Mouse (Mus musculus): ENCODE measurements at regions not wholly inside any gene's neighbourhood (a gene's known extent, or its start where the extent isn't known, plus 50 kb on each side); places are given as distances from the start of the nearest gene placed in this dataset.

GRCm38 (mm10) chr11:45275170-45275569, 576.7 kb upstream of the Clint1 start:
- no peak overlapping the region for H3K27ac ChIP-seq (ENCODE audit: insufficient read depth, low read depth, low read length, poor library complexity, severe bottlenecking)
- no peak for DNase-seq (ENCODE audit: low read depth, low spot score)
- H3K9ac ChIP-seq (ENCODE audit: insufficient read depth, low read depth, low read length, poor library complexity, severe bottlenecking): no peak overlapping the region
- H3K9me3 ChIP-seq (ENCODE audit: control insufficient read depth, insufficient read depth, low read depth, low read length): no peaks in the 10 kb centered on the region
- no peaks in the 10 kb centered on the region for H3K4me1 ChIP-seq (ENCODE audit: control insufficient read depth in 2 of 2, insufficient read depth in 2 of 2, low read length in 2 of 2, poor library complexity in 1 of 2)
- no peak overlapping the region for H3K4me3 ChIP-seq (ENCODE audit: insufficient read depth in 1 of 2, low read depth in 1 of 2, low read length in 2 of 2, poor library complexity in 1 of 2, severe bottlenecking in 1 of 2)
- in situ Hi-C loops (cut with MboI; ENCODE audit: low sequenced_read_pairs in 2 of 2, unreplicated experiment in 2 of 2): no loop called here
- TF ChIP-seq HCFC1 (IDR thresholded peaks at IDR 0.05; ENCODE audit: borderline replicate concordance, insufficient read depth, low read length) (no peak), ZC3H11A (IDR thresholded peaks at IDR 0.05; ENCODE audit: borderline replicate concordance, low read depth, low read length) (no peak), MAFK (IDR thresholded peaks at IDR 0.05; ENCODE audit: insufficient read depth, low read depth, low read length) (no peak)
- H3K36me3 ChIP-seq (ENCODE audit: control insufficient read depth, insufficient read depth, low read length, poor library complexity, severe bottlenecking): no peaks in the 10 kb centered on the region

- Histone ChIP-seq H3K9me3 (ENCODE audit: control insufficient read depth, insufficient read depth, low read depth, low read length) (no peaks in the 10 kb centered on the region), H3K27ac (ENCODE audit: insufficient read depth, low read depth, low read length, poor library complexity, severe bottlenecking) (no peak overlapping the region), H3K9ac (ENCODE audit: insufficient read depth, low read depth, low read length, poor library complexity, severe bottlenecking) (no peak overlapping the region), H3K4me3 (ENCODE audit: insufficient read depth in 1 of 2, low read depth in 1 of 2, low read length in 2 of 2, poor library complexity in 1 of 2, severe bottlenecking in 1 of 2) (no peak overlapping the region), H3K36me3 (ENCODE audit: control insufficient read depth, insufficient read depth, low read length, poor library complexity, severe bottlenecking) (no peaks in the 10 kb centered on the region), H3K4me1 (ENCODE audit: control insufficient read depth in 2 of 2, insufficient read depth in 2 of 2, low read length in 2 of 2, poor library complexity in 1 of 2) (no peaks in the 10 kb centered on the region)
- no peak for DNase-seq (ENCODE audit: low read depth, low spot score)
- TF ChIP-seq HCFC1 (IDR thresholded peaks at IDR 0.05; ENCODE audit: borderline replicate concordance, insufficient read depth, low read length) (no peak), MAFK (IDR thresholded peaks at IDR 0.05; ENCODE audit: insufficient read depth, low read depth, low read length) (no peak), ZNF384 (IDR thresholded peaks at IDR 0.05; ENCODE audit: low read depth, low read length) (no peak), CHD2 (IDR thresholded peaks at IDR 0.05; ENCODE audit: low read depth, low read length) (no peak), ZC3H11A (IDR thresholded peaks at IDR 0.05; ENCODE audit: borderline replicate concordance, low read depth, low read length) (no peak)
- in situ Hi-C loops (cut with MboI; ENCODE audit: low sequenced_read_pairs in 2 of 2, unreplicated experiment in 2 of 2): no loop called here
Measured at GRCm38 (mm10) chr11:45296772-45297171, 555.1 kb upstream of the Clint1 start.

- no peaks in the 10 kb centered on the region for H3K4me1 ChIP-seq (ENCODE audit: control insufficient read depth in 2 of 2, insufficient read depth in 2 of 2, low read length in 2 of 2, poor library complexity in 1 of 2)
- no peak overlapping the region for H3K4me3 ChIP-seq (ENCODE audit: insufficient read depth in 1 of 2, low read depth in 1 of 2, low read length in 2 of 2, poor library complexity in 1 of 2, severe bottlenecking in 1 of 2)
- in situ Hi-C loops (cut with MboI; ENCODE audit: low sequenced_read_pairs in 2 of 2, unreplicated experiment in 2 of 2): no loop called here
- H3K27ac ChIP-seq (ENCODE audit: insufficient read depth, low read depth, low read length, poor library complexity, severe bottlenecking): no peak overlapping the region
- no peak for DNase-seq (ENCODE audit: low read depth, low spot score)
- no peak for TF ChIP-seq MAFK (IDR thresholded peaks at IDR 0.05; ENCODE audit: insufficient read depth, low read depth, low read length)
- no peak for TF ChIP-seq ZNF384 (IDR thresholded peaks at IDR 0.05; ENCODE audit: low read depth, low read length)
- TF ChIP-seq ZC3H11A (IDR thresholded peaks at IDR 0.05; ENCODE audit: borderline replicate concordance, low read depth, low read length): no peak
- no peak for TF ChIP-seq CHD2 (IDR thresholded peaks at IDR 0.05; ENCODE audit: low read depth, low read length)
- TF ChIP-seq HCFC1 (IDR thresholded peaks at IDR 0.05; ENCODE audit: borderline replicate concordance, insufficient read depth, low read length): no peak
- H3K9me3 ChIP-seq (ENCODE audit: control insufficient read depth, insufficient read depth, low read depth, low read length): no peaks in the 10 kb centered on the region
- H3K36me3 ChIP-seq (ENCODE audit: control insufficient read depth, insufficient read depth, low read length, poor library complexity, severe bottlenecking): no peaks in the 10 kb centered on the region
- H3K9ac ChIP-seq (ENCODE audit: insufficient read depth, low read depth, low read length, poor library complexity, severe bottlenecking): no peak overlapping the region
Measured at GRCm38 (mm10) chr11:45311934-45312333, 539.9 kb upstream of the Clint1 start.

DNA sequence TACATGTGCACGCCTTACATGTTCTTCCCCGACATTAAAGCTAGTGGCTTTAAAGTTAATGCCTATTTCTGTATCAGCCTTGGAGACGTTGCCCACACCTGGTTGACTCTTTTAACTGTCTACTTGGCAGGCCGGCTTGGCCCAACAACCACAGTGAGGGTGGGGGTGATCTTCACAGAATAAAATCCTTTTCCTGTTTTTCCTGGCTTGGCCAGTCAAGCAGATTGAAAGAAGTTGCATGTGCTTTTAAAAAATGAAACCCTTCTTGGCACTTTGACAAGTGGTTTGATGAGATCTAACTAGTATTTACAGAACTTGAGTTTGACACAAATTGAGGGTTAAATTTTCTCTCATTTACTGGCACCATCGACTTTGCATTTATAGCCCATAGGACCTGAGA, 528.1 kb upstream of the Clint1 start:
- Histone ChIP-seq H3K9ac (ENCODE audit: insufficient read depth, low read depth, low read length, poor library complexity, severe bottlenecking) (no peak overlapping the region), H3K9me3 (ENCODE audit: control insufficient read depth, insufficient read depth, low read depth, low read length) (no peaks in the 10 kb centered on the region), H3K27ac (ENCODE audit: insufficient read depth, low read depth, low read length, poor library complexity, severe bottlenecking) (no peak overlapping the region), H3K4me3 (ENCODE audit: insufficient read depth in 1 of 2, low read depth in 1 of 2, low read length in 2 of 2, poor library complexity in 1 of 2, severe bottlenecking in 1 of 2) (no peak overlapping the region), H3K4me1 (ENCODE audit: control insufficient read depth in 2 of 2, insufficient read depth in 2 of 2, low read length in 2 of 2, poor library complexity in 1 of 2) (no peaks in the 10 kb centered on the region), H3K36me3 (ENCODE audit: control insufficient read depth, insufficient read depth, low read length, poor library complexity, severe bottlenecking) (no peaks in the 10 kb centered on the region)
- no peak for TF ChIP-seq HCFC1 (IDR thresholded peaks at IDR 0.05; ENCODE audit: borderline replicate concordance, insufficient read depth, low read length)
- TF ChIP-seq CHD2 (IDR thresholded peaks at IDR 0.05; ENCODE audit: low read depth, low read length): no peak
- TF ChIP-seq ZNF384 (IDR thresholded peaks at IDR 0.05; ENCODE audit: low read depth, low read length): no peak
- in situ Hi-C loops (cut with MboI; ENCODE audit: low sequenced_read_pairs in 2 of 2, unreplicated experiment in 2 of 2): no loop called here
- DNase-seq (ENCODE audit: low read depth, low spot score): no peak

GRCm38 (mm10) chr11:45330319-45330718, 521.5 kb upstream of the Clint1 start:
- Histone ChIP-seq H3K9ac (ENCODE audit: insufficient read depth, low read depth, low read length, poor library complexity, severe bottlenecking) (no peak overlapping the region), H3K4me3 (ENCODE audit: insufficient read depth in 1 of 2, low read depth in 1 of 2, low read length in 2 of 2, poor library complexity in 1 of 2, severe bottlenecking in 1 of 2) (no peak overlapping the region), H3K4me1 (ENCODE audit: control insufficient read depth in 2 of 2, insufficient read depth in 2 of 2, low read length in 2 of 2, poor library complexity in 1 of 2) (no peaks in the 10 kb centered on the region), H3K9me3 (ENCODE audit: control insufficient read depth, insufficient read depth, low read depth, low read length) (no peaks in the 10 kb centered on the region), H3K27ac (ENCODE audit: insufficient read depth, low read depth, low read length, poor library complexity, severe bottlenecking) (no peak overlapping the region), H3K36me3 (ENCODE audit: control insufficient read depth, insufficient read depth, low read length, poor library complexity, severe bottlenecking) (no peaks in the 10 kb centered on the region)
- in situ Hi-C loops (cut with MboI; ENCODE audit: low sequenced_read_pairs in 2 of 2, unreplicated experiment in 2 of 2): no loop called here
- DNase-seq (ENCODE audit: low read depth, low spot score): no peak
- TF ChIP-seq CHD2 (IDR thresholded peaks at IDR 0.05; ENCODE audit: low read depth, low read length) (no peak), MAFK (IDR thresholded peaks at IDR 0.05; ENCODE audit: insufficient read depth, low read depth, low read length) (peak; percentile 59; the same call in 1 of the 2 replicates)
